ENCODE assay signal across 8 mouse cellular contexts in genomic region chr4:43657146-43657545, GRCm38 (mm10). TPM values are rescaled to one million over a fixed set of nuclear protein-coding genes. Genes with fewer than 3 reads are reported as not detected.
DNase-seq lines count a peak whose midpoint lies in the region; ATAC-seq and TF ChIP-seq lines count a peak whose summit lies in the region.

No protein-coding gene starts in this region.

- no peak for ATAC-seq in hindbrain, embryonic 16.5 days
- no peak for ATAC-seq in monocyte, adult 5-6 weeks (replicated peaks; ENCODE audit: insufficient number of reproducible peaks, low FRiP score, low TSS enrichment, poor library complexity, severe bottlenecking)

- TF ChIP-seq POLR2A in myocyte (IDR thresholded peaks at IDR 0.05; ENCODE audit: insufficient read length, low read depth) = no peak

- H3K9me3 ChIP-seq in hindbrain, embryonic 16.5 days (ENCODE audit: control insufficient read depth, low read length) = no peaks in the 10 kb centered on the region

- WGBS in hindbrain, embryonic 16.5 days = 56% methylated on average over 4 of the region's 4 CpGs

- peak; percentile 38 for TF ChIP-seq CTCF in layer of hippocampus, adult 2 months (conservative IDR thresholded peaks at IDR 0.05)

- no peaks in the 10 kb centered on the region for H3K36me3 ChIP-seq in hindbrain, embryonic 16.5 days (ENCODE audit: control insufficient read depth, insufficient read depth, low read length)
- no peaks in the 10 kb centered on the region for H3K36me3 ChIP-seq in myocyte (ENCODE audit: control insufficient read depth, insufficient read depth)

- no peak overlapping the region for H3ac ChIP-seq in myocyte (ENCODE audit: control insufficient read depth, insufficient read length)

- peaks cover 14% of the 10 kb centered on the region for H3K4me1 ChIP-seq in hindbrain, embryonic 16.5 days (ENCODE audit: control insufficient read depth, insufficient read depth, low read depth, low read length)

- peak overlapping the region; percentile 89 for H3K4me3 ChIP-seq in layer of hippocampus, adult 2 months
- H3K4me3 ChIP-seq in hindbrain, embryonic 16.5 days (ENCODE audit: low read length) = peak overlapping the region; percentile 88
- H3K4me3 ChIP-seq in myocyte = peak overlapping the region; percentile 34

- DNase-seq in layer of hippocampus, adult 2 months (ENCODE audit: low spot score in 2 of 2) = no peak
- DNase-seq in layer of hippocampus, postnatal 14 days (ENCODE audit: low spot score in 2 of 2) = no peak
- peak; percentile 65 for DNase-seq in brain, adult 2 months (ENCODE audit: low read depth, low spot score)
- no peak for DNase-seq in left cerebral cortex, adult 18-20 months (ENCODE audit: low spot score in 2 of 2)
- no peak for DNase-seq in adrenal gland, postnatal 10 days

- no peak overlapping the region for H3K9ac ChIP-seq in hindbrain, embryonic 16.5 days (ENCODE audit: low read depth, low read length)

- peaks cover 5% of the 10 kb centered on the region; the same call in 1 of the 2 replicates for H3K27me3 ChIP-seq in hindbrain, embryonic 16.5 days (replicated peaks; ENCODE audit: control insufficient read depth, insufficient read depth, low read length)
- H3K27me3 ChIP-seq in myocyte (ENCODE audit: control insufficient read depth, insufficient read depth, insufficient read length) = peaks cover 36% of the 10 kb centered on the region

- H3K79me2 ChIP-seq in myocyte (ENCODE audit: control insufficient read depth, insufficient read depth) = no peaks in the 10 kb centered on the region

- H3K27ac ChIP-seq in layer of hippocampus, adult 2 months = peak overlapping the region; percentile 98
- H3K27ac ChIP-seq in hindbrain, embryonic 16.5 days (ENCODE audit: low read depth, low read length) = 0 out of 2 replicates have a peak overlapping the region, but pooled peaks have one; percentile 11

- H3K4me2 ChIP-seq in hindbrain, embryonic 16.5 days (ENCODE audit: low read length) = peak overlapping the region; percentile 86
- peak overlapping the region; percentile 76 for H3K4me2 ChIP-seq in myocyte (ENCODE audit: low read depth)

TF ChIP-seq in myocyte, 11 proteins besides CTCF, POLR2A, EP300 and RAD21:
- TF ChIP-seq REST (IDR thresholded peaks at IDR 0.05; ENCODE audit: insufficient read depth, insufficient read length) = no peak
- no peak for TF ChIP-seq CEBPB (IDR thresholded peaks at IDR 0.05; ENCODE audit: insufficient read depth, poor library complexity, severe bottlenecking)
- TF ChIP-seq MYOD1 (IDR thresholded peaks at IDR 0.05; ENCODE audit: control insufficient read depth in 1 of 3, insufficient read length in 2 of 3, low read depth in 2 of 3) = no peak
- no peak for TF ChIP-seq MAX (IDR thresholded peaks at IDR 0.05; ENCODE audit: low read depth)
- TF ChIP-seq E2F4 (IDR thresholded peaks at IDR 0.05; ENCODE audit: insufficient read depth) = no peak
- TF ChIP-seq TCF12 (IDR thresholded peaks at IDR 0.05; ENCODE audit: insufficient read depth, poor library complexity, severe bottlenecking) = no peak
- no peak for TF ChIP-seq MYOG (IDR thresholded peaks at IDR 0.05; ENCODE audit: control insufficient read depth in 1 of 3, insufficient read depth in 1 of 3, insufficient read length in 2 of 3, low read depth in 2 of 3)
- no peak for TF ChIP-seq TCF3 (IDR thresholded peaks at IDR 0.05; ENCODE audit: insufficient read length, low read depth)
- no peak for TF ChIP-seq POLR2AphosphoS2 (IDR thresholded peaks at IDR 0.05; ENCODE audit: insufficient read length, low read depth)
- TF ChIP-seq SRF (IDR thresholded peaks at IDR 0.05; ENCODE audit: control insufficient read depth, insufficient read length, low read depth) = no peak
- TF ChIP-seq USF1 (IDR thresholded peaks at IDR 0.05; ENCODE audit: low read depth) = no peak

RNA-seq across cellular contexts. Expression of gene Hint2, which starts 0.9 kb away (rescaled TPM):
- 10 to 100 TPM; 31.4 to 32.9 TPM for total RNA-seq in layer of hippocampus, adult 2 months (2021)
- 10 to 100 TPM; 33.1 to 37.8 TPM for total RNA-seq in layer of hippocampus, postnatal 14 days (2021)
- polyA plus RNA-seq in hindbrain, embryonic 16.5 days (2015; fragmentation: Nextera tagmentation; extraction: Ambion mirVana) = 68.7 and 77.8 TPM in 2 replicates
- polyA plus RNA-seq in myocyte (2012; fragmentation: generic; extraction: Trizol) = 99.1 TPM
- 10 to 100 TPM; 34.1 to 40.5 TPM for total RNA-seq in left cerebral cortex, adult 18-20 months (2021)
- total RNA-seq in monocyte, adult 5-6 weeks (2017) = 21.5 to 26.1 TPM (median 25.9 TPM) in 3 replicates
- 100 to 1,000 TPM; 106 to 111 TPM for total RNA-seq in adrenal gland, postnatal 10 days (2021)

RNA-seq across cellular contexts. Expression of gene Spag8, which starts 3.8 kb away (rescaled TPM):
- total RNA-seq in layer of hippocampus, adult 2 months (2021) = 1 to 10 TPM; 2.0 to 2.5 TPM
- total RNA-seq in layer of hippocampus, postnatal 14 days (2021) = 1 to 10 TPM in 1 of 2 experiments, under 1 TPM in 1; 0.98 to 2.3 TPM
- polyA plus RNA-seq in hindbrain, embryonic 16.5 days (2015; fragmentation: Nextera tagmentation; extraction: Ambion mirVana) = 9.3 and 10.3 TPM in 2 replicates
- polyA plus RNA-seq in myocyte (2012; fragmentation: generic; extraction: Trizol) = 0.02 TPM
- total RNA-seq in left cerebral cortex, adult 18-20 months (2021) = 1 to 10 TPM in 1 of 2 experiments, under 1 TPM in 1; 0.87 to 2.1 TPM
- total RNA-seq in monocyte, adult 5-6 weeks (2017) = not detected in 3 replicates
- total RNA-seq in adrenal gland, postnatal 10 days (2021) = under 1 TPM; 0.57 to 0.79 TPM

RNA-seq across cellular contexts. Expression of gene Tmem8b, which starts 11.6 kb away (rescaled TPM):
- 10 to 100 TPM; 74.8 to 75.5 TPM for total RNA-seq in layer of hippocampus, adult 2 months (2021)
- 10 to 100 TPM; 55.8 to 57.6 TPM for total RNA-seq in layer of hippocampus, postnatal 14 days (2021)
- polyA plus RNA-seq in hindbrain, embryonic 16.5 days (2015; fragmentation: Nextera tagmentation; extraction: Ambion mirVana) = 12.0 and 13.9 TPM in 2 replicates
- polyA plus RNA-seq in myocyte (2012; fragmentation: generic; extraction: Trizol) = 1.7 TPM
- total RNA-seq in left cerebral cortex, adult 18-20 months (2021) = 10 to 100 TPM; 57.7 to 64.8 TPM
- 0.19 to 0.32 TPM (median 0.19 TPM) in 3 replicates for total RNA-seq in monocyte, adult 5-6 weeks (2017)
- total RNA-seq in adrenal gland, postnatal 10 days (2021) = 10 to 100 TPM in 1 of 2 experiments, 1 to 10 TPM in 1; 6.6 to 10.7 TPM

RNA-seq across cellular contexts. Expression of gene Fam221b, which starts 11.8 kb away (rescaled TPM):
- 1 to 10 TPM; 1.4 to 1.5 TPM for total RNA-seq in layer of hippocampus, adult 2 months (2021)
- total RNA-seq in layer of hippocampus, postnatal 14 days (2021) = 1 to 10 TPM; 1.2 TPM
- 1.5 and 2.0 TPM in 2 replicates for polyA plus RNA-seq in hindbrain, embryonic 16.5 days (2015; fragmentation: Nextera tagmentation; extraction: Ambion mirVana)
- 3.4 TPM for polyA plus RNA-seq in myocyte (2012; fragmentation: generic; extraction: Trizol)
- 1 to 10 TPM; 1.6 to 1.7 TPM for total RNA-seq in left cerebral cortex, adult 18-20 months (2021)
- 0.68 to 1.0 TPM (median 0.96 TPM) in 3 replicates for total RNA-seq in monocyte, adult 5-6 weeks (2017)
- total RNA-seq in adrenal gland, postnatal 10 days (2021) = under 1 TPM; 0.15 to 0.36 TPM

RNA-seq across cellular contexts. Expression of gene Npr2, which starts 25.4 kb away (rescaled TPM):
- total RNA-seq in layer of hippocampus, adult 2 months (2021) = 10 to 100 TPM; 57.4 to 59.3 TPM
- total RNA-seq in layer of hippocampus, postnatal 14 days (2021) = 10 to 100 TPM; 46.9 to 50.0 TPM
- polyA plus RNA-seq in hindbrain, embryonic 16.5 days (2015; fragmentation: Nextera tagmentation; extraction: Ambion mirVana) = 10.8 and 12.6 TPM in 2 replicates
- polyA plus RNA-seq in myocyte (2012; fragmentation: generic; extraction: Trizol) = 9.1 TPM
- total RNA-seq in left cerebral cortex, adult 18-20 months (2021) = 10 to 100 TPM; 47.5 to 48.4 TPM
- 0.19 to 0.38 TPM in 2 of 3 replicates, not detected in the other for total RNA-seq in monocyte, adult 5-6 weeks (2017)
- total RNA-seq in adrenal gland, postnatal 10 days (2021) = 10 to 100 TPM; 30.1 to 48.3 TPM

Comparison
In these comparisons a context has a peak if more than half of its experiments do, and no peak if none do; other contexts are left out.
1. H3K4me3 ChIP-seq: peak in every context shown above with its lines; median percentile 89 in layer of hippocampus, adult 2 months; 88 in hindbrain, embryonic 16.5 days; 34 in myocyte.
2. RNA of gene Tmem8b, which starts 11.6 kb away (total RNA-seq): 74.8 to 75.5 TPM in layer of hippocampus, adult 2 months, 57.7 to 64.8 TPM in left cerebral cortex, adult 18-20 months and 55.8 to 57.6 TPM in layer of hippocampus, postnatal 14 days; 6.6 to 10.7 TPM in adrenal gland, postnatal 10 days and 0.19 to 0.32 TPM in monocyte, adult 5-6 weeks; every median in the first group is over 4 times any median in the second.